Mouse (Mus musculus): ENCODE data around the gene Dtx2. TPM values are rescaled to one million over a fixed set of nuclear protein-coding genes. Genes with fewer than 3 reads are reported as not detected.
A peak's percentile ranks its signal among the peaks of the same experiment; 100 is the strongest.
"Not testable (repeated sequence)": the region's sequence is repeated elsewhere in the genome, so short reads cannot be mapped to it uniquely, and the experiment has no call there.

Dtx2 gene
- polyA plus RNA-seq, 1 experiment from 2014 or later: 29.6 TPM

DNA sequence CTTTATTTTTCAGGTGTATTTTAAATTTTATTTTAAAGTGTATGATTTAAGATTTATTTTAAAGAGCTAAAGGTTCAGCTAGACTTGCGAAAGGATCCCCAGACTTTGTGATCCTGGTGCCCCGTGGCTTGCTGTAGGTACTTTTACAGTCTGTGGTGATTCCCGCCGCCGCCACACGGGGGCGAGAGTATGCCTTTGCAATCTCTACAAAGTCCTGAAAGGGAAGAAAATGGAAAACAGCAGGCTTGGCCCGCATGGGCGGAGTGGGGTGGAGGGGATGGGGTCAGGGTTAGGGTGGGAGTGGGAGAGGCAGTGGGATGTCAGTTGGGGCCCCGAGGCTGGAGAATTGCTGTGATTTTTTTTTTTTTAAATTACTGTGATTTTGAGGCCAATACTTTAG is 51.4 kb downstream of the Dtx2 start:
- Histone ChIP-seq H3K4me2 (no peak overlapping the region), H3K36me3 (ENCODE audit: control insufficient read depth, insufficient read depth, low read length) (no peaks in the 10 kb centered on the region), H3K4me1 (ENCODE audit: control insufficient read depth, insufficient read depth, low read length) (no peaks in the 10 kb centered on the region; the same call in 1 of the 2 replicates), H3K9me3 (ENCODE audit: control insufficient read depth, low read length) (no peaks in the 10 kb centered on the region), H3K27me3 (ENCODE audit: control insufficient read depth, insufficient read depth, low read length) (no peaks in the 10 kb centered on the region), H3K9ac (ENCODE audit: low read length) (no peak overlapping the region), H3K27ac (ENCODE audit: low read depth, low read length) (no peak overlapping the region), H3K4me3 (ENCODE audit: low read depth, low read length) (no peak overlapping the region)
- 0 out of 2 replicates have a peak, but pooled peaks have one; percentile 57 for ATAC-seq (ENCODE audit: low FRiP score)
- peak; percentile 99 for DNase-seq (ENCODE audit: low spot score, missing footprints)
- WGBS: 6% methylated on average over 10 of the region's 10 CpGs

DNA sequence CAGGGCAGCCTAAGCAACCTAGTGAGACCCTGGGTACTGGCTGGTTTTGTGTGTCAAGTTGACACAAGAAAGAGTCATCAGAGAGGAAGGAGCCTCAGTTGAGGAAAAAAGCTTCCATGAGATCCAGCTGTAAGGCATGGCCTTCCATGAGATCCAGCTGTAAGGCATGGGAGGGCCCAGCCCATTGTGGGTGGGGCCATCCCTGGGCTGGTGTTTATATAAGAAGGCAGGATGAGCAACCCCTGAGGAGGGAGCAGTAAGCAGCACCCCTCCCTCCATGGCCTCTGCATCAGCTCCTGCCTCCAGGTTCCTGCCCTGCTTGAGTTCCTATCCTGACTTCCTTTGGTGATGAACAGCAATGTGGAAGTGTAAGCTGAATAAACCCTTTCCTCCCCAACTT is 53.9 kb downstream of the Dtx2 start:
- ATAC-seq (ENCODE audit: low FRiP score): not testable (repeated sequence)

DNA sequence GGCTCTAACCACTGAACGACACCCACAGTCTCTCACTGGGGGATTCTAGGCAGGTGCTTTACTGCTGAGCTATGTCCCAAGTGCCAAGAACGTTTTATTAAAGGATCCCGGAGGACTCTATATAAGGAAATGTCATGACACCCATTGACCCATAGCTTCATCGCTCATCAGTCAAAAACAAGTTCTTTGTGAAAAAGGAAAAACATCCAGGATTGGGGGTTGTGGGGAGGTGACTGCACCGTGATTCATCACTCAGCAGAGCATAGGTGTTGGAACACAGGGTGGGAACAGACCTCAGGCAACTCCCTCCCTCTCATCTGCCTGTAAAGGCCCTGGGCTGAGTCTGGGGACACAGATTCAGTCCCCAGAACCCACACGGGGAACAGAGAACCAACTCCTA is 55.3 kb downstream of the Dtx2 start:
- no peak for ATAC-seq (ENCODE audit: low FRiP score)
- Histone ChIP-seq H3K36me3 (ENCODE audit: control insufficient read depth, insufficient read depth, low read length) (no peaks in the 10 kb centered on the region), H3K27me3 (ENCODE audit: control insufficient read depth, insufficient read depth, low read length) (no peaks in the 10 kb centered on the region), H3K9ac (ENCODE audit: low read length) (no peak overlapping the region), H3K4me2 (no peak overlapping the region), H3K9me3 (ENCODE audit: control insufficient read depth, low read length) (no peaks in the 10 kb centered on the region), H3K4me1 (ENCODE audit: control insufficient read depth, insufficient read depth, low read length) (peaks cover 12% of the 10 kb centered on the region), H3K27ac (ENCODE audit: low read depth, low read length) (no peak overlapping the region), H3K4me3 (ENCODE audit: low read depth, low read length) (no peak overlapping the region)
- no peak for DNase-seq (ENCODE audit: low spot score, missing footprints)
- WGBS: 78% methylated on average over 6 of the region's 6 CpGs

More for the DNA sequence above, 53.9 kb downstream of the Dtx2 start:
- not testable (repeated sequence) for H3K9me3 ChIP-seq (ENCODE audit: control insufficient read depth, low read length); H3K27ac ChIP-seq (ENCODE audit: low read depth, low read length); H3K36me3 ChIP-seq (ENCODE audit: control insufficient read depth, insufficient read depth, low read length); H3K4me2 ChIP-seq; H3K27me3 ChIP-seq (ENCODE audit: control insufficient read depth, insufficient read depth, low read length); H3K9ac ChIP-seq (ENCODE audit: low read length); H3K4me3 ChIP-seq (ENCODE audit: low read depth, low read length); DNase-seq (ENCODE audit: low spot score, missing footprints)
- H3K4me1 ChIP-seq (ENCODE audit: control insufficient read depth, insufficient read depth, low read length): peaks cover 12% of the 10 kb centered on the region

DNA sequence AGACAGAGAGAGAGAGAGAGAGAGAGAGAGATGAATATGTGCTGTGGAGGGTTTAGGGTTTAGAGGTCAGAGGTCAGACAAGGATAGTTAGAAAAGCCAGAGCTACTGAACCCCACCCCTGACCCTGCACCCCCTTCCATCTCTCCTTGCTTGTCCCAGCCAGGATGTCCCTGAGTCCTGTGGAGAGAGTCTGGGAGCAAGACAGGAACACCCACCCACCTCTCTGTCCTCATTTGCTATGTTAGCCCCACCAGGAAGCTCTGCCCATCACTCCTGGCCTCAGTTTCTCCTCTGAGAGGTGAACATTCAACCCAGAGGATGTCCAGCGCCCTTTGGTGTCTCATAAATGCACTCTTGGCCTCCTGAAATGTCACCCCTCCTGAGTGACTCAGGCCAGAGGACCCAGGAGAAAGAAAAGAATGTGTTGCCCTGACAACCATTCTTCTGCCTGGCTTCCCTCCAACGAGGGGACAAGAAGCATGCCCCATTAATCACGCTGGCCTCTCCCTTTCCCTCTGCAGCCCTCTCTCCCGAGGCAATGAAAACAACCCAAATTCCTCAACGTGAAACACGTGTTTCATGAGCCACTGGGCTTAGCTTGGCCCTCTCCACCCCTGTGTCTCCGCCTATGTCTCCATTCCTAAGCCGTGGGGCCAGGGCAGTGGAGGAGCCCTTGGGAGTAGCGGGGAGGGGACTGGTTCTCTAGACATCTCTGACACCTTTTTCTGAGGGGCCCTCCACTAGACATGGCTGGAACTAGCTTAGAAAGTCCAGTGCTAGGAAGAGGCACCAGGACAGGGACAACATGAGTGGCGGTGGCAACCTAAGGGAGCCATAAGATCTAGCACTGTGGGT is 56.9 kb downstream of the Dtx2 start:
- H3K27ac ChIP-seq (ENCODE audit: low read depth, low read length): peak overlapping the region; percentile 61
- H3K4me1 ChIP-seq (ENCODE audit: control insufficient read depth, insufficient read depth, low read length): peaks cover 12% of the 10 kb centered on the region
- no peaks in the 10 kb centered on the region for H3K9me3 ChIP-seq (ENCODE audit: control insufficient read depth, low read length)
- no peaks in the 10 kb centered on the region for H3K27me3 ChIP-seq (ENCODE audit: control insufficient read depth, insufficient read depth, low read length)
- ATAC-seq (ENCODE audit: low FRiP score) (peak; percentile 84), DNase-seq (ENCODE audit: low spot score, missing footprints) (peak; percentile 89)
- peak overlapping the region; percentile 20; the same call in 1 of the 2 replicates for H3K9ac ChIP-seq (ENCODE audit: low read length)
- no peak overlapping the region; the same call in 1 of the 2 replicates for H3K4me2 ChIP-seq
- WGBS: 11% methylated on average over 10 of the region's 10 CpGs
- H3K36me3 ChIP-seq (ENCODE audit: control insufficient read depth, insufficient read depth, low read length): no peaks in the 10 kb centered on the region
- H3K4me3 ChIP-seq (ENCODE audit: low read depth, low read length): no peak overlapping the region

DNA sequence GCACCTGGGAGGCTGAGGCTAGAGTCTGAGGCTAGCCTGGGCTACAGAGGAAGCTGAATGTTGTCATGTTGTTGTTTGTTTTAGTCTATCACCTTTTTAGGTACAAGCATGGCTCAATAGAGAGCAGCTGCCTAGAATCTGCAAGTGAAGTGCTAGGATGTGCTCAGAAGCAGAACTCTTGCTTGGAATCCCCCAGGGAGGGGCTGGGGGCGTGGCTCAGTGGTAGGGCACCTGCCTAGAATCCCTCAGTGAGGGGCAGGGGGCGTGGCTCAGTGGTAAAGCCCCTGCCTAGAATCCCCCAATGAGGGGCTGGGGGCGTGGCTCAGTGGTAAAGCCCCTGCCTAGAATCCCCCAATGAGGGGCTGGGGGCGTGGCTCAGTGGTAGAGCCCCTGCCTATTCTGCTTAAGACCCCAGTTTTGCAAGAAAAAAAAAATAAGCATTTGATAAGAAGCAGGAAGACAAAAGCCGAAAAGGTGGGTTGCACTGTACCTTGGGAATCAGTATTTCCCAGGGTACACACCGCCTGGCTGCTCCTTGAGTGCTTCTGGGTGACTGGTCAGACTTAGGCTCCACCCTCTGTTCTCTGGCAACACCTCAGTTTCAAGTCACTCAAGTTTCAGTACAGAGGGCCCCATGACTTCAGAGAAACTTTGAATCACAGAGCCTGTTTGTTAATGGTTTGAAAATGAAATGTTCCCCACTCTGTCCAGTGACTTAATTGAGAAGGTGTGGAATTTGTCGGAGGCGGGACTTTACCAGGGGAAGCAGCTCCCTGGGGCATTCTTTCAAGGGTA is 58.5 kb downstream of the Dtx2 start:
- Histone ChIP-seq H3K27ac (ENCODE audit: low read depth, low read length) (no peak overlapping the region), H3K9ac (ENCODE audit: low read length) (no peak overlapping the region), H3K4me3 (ENCODE audit: low read depth, low read length) (no peak overlapping the region), H3K9me3 (ENCODE audit: control insufficient read depth, low read length) (no peaks in the 10 kb centered on the region), H3K36me3 (ENCODE audit: control insufficient read depth, insufficient read depth, low read length) (no peaks in the 10 kb centered on the region), H3K27me3 (ENCODE audit: control insufficient read depth, insufficient read depth, low read length) (no peaks in the 10 kb centered on the region), H3K4me1 (ENCODE audit: control insufficient read depth, insufficient read depth, low read length) (peaks cover 12% of the 10 kb centered on the region), H3K4me2 (no peak overlapping the region)
- ATAC-seq (ENCODE audit: low FRiP score) (no peak), DNase-seq (ENCODE audit: low spot score, missing footprints) (no peak)
- WGBS: 81% methylated on average over 8 of the region's 8 CpGs

DNA sequence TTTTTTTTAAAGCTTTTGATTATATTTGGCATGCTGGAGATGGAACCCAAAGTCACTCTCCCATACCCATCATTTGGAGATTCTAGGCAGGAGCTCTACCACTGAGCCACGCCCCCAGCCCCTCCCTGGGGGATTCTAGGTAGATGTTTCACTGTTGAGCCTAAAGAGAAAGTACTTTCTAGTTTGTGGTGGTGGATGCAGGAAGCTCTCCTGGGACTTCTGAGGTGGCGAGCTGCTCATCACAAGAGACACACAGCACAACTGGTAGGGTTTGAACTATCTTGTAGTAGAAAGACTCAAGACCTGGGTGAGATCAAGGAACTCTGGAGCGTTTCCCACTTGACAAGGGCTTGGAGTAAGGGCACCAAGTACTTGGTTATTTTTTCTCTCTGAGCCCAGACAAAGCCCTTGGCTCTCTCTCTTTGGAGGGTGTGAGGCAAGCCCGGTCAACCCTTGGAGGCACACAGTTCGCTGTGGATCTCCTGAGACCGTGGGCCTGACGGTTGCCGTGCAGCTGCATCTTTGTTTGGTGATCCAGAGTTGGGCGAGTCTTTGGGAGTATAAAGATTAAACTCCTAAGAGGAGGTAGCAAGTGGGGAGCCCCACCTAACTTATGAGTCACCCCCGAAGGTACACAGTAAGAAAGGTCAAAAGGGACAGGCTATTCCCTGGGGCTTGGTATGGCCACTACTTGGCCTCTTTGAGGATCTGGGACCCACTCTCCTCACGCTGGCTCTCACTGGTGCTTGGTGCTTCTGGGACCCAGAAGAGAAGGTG is 59.9 kb downstream of the Dtx2 start, which contains the start of gene Upk3bl:
Gene Upk3bl, plus strand, starts transcription at position 192 of the 777 bp plus-strand sequence.
- Histone ChIP-seq H3K4me3 (ENCODE audit: low read depth, low read length) (no peak within 1 kb of the TSS), H3K9ac (ENCODE audit: low read length) (no peak within 1 kb of the TSS), H3K4me1 (ENCODE audit: control insufficient read depth, insufficient read depth, low read length) (peaks cover 12% of the 10 kb centered on the region), H3K36me3 (ENCODE audit: control insufficient read depth, insufficient read depth, low read length) (no peaks in the 10 kb centered on the region), H3K27me3 (ENCODE audit: control insufficient read depth, insufficient read depth, low read length) (no peaks in the 10 kb centered on the region), H3K27ac (ENCODE audit: low read depth, low read length) (no peak within 1 kb of the TSS), H3K9me3 (ENCODE audit: control insufficient read depth, low read length) (no peaks in the 10 kb centered on the region), H3K4me2 (no peak within 1 kb of the TSS)
- ATAC-seq (ENCODE audit: low FRiP score) (no peak), DNase-seq (ENCODE audit: low spot score, missing footprints) (no peak)
- 93% methylated on average over 11 of the region's 11 CpGs for WGBS

DNA sequence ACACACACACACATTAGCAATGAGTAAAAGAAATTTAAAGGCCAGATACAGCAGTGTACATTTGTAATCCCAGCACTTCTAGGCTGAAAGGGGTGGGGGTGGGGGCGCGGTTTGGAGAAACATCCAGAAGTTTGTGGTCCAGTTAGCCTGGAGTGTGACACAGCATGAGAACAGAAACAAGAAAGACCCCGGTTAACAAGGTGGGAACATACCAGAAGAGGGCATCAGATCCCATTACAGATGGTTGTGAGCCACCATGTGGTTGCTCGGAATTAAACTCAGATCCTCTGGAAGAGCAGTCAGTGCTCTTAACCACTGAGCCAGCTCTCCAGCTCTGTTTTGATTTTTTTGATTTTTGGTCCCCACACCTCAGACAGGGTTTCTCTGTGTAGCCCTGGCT is 61.5 kb downstream of the Dtx2 start:
- Histone ChIP-seq H3K27ac (ENCODE audit: low read depth, low read length) (no peak overlapping the region), H3K4me1 (ENCODE audit: control insufficient read depth, insufficient read depth, low read length) (peaks cover 12% of the 10 kb centered on the region), H3K9me3 (ENCODE audit: control insufficient read depth, low read length) (no peaks in the 10 kb centered on the region), H3K27me3 (ENCODE audit: control insufficient read depth, insufficient read depth, low read length) (no peaks in the 10 kb centered on the region), H3K36me3 (ENCODE audit: control insufficient read depth, insufficient read depth, low read length) (no peaks in the 10 kb centered on the region), H3K4me2 (no peak overlapping the region), H3K4me3 (ENCODE audit: low read depth, low read length) (no peak overlapping the region), H3K9ac (ENCODE audit: low read length) (no peak overlapping the region)
- WGBS: 40% methylated on average over 4 of the region's 4 CpGs
- no peak for DNase-seq (ENCODE audit: low spot score, missing footprints)
- no peak for ATAC-seq (ENCODE audit: low FRiP score)

DNA sequence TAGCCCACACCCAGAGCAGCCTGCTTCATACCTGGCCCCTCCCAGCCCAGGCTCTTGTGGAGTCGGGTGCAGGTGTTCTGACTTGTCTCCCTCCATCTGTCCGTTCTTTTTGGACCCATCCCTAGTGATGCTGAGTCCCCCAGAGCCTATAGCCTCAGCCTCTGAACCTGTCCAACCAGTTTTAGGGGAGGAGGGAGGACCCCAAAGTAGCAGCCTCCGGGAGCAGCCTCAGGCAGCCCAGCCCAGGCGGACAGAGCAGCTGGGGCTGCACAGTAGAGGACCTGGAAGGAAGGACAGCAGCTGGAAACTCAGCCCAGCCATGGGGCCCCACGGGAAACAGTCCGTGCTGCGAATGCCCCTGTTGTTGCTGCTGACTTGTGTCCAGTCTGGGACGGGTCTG is 62.5 kb downstream of the Dtx2 start:
- H3K27ac ChIP-seq (ENCODE audit: low read depth, low read length): no peak overlapping the region
- H3K36me3 ChIP-seq (ENCODE audit: control insufficient read depth, insufficient read depth, low read length): no peaks in the 10 kb centered on the region
- no peak overlapping the region for H3K9ac ChIP-seq (ENCODE audit: low read length)
- no peak overlapping the region for H3K4me3 ChIP-seq (ENCODE audit: low read depth, low read length)
- H3K4me1 ChIP-seq (ENCODE audit: control insufficient read depth, insufficient read depth, low read length): peaks cover 2% of the 10 kb centered on the region
- H3K4me2 ChIP-seq: no peak overlapping the region
- H3K27me3 ChIP-seq (ENCODE audit: control insufficient read depth, insufficient read depth, low read length): no peaks in the 10 kb centered on the region
- DNase-seq (ENCODE audit: low spot score, missing footprints) (no peak), ATAC-seq (ENCODE audit: low FRiP score) (no peak)
- WGBS: 35% methylated on average over 8 of the region's 8 CpGs
- H3K9me3 ChIP-seq (ENCODE audit: control insufficient read depth, low read length): no peaks in the 10 kb centered on the region

Measured in midbrain, embryonic 11.5 days (tissue).